Mouse (Mus musculus) liver, embryonic 15.5 days (tissue): ENCODE measurements around the gene Klk9. TPM values are rescaled to one million over a fixed set of nuclear protein-coding genes. Genes with fewer than 3 reads are reported as not detected.

Experiments
- ATAC-seq: fragments of 200-750 bp; cut with Nextera tagmentation; 2 replicates; pipeline ENCODE4 v1.8.0; 2017; ENCODE audit warnings: moderate number of reproducible peaks, mild to moderate bottlenecking, moderate library complexity; ENCODE audit not compliant: insufficient read depth
- H3K27ac ChIP-seq: fragments of 300-500 bp; sonication (generic); replicated peaks from 2 replicates; pipeline ENCODE4 v1.5.1; 2015; ENCODE audit warnings: mild to moderate bottlenecking, inconsistent platforms
- H3K27me3 ChIP-seq: fragments of 300-500 bp; sonication (generic); 2 replicates; pipeline ENCODE4 v1.6.1; 2015; ENCODE audit warnings: mild to moderate bottlenecking, inconsistent platforms
- H3K36me3 ChIP-seq: fragments of 300-500 bp; sonication (generic); replicated peaks from 2 replicates; pipeline ENCODE4 v1.6.1; 2015; ENCODE audit warnings: moderate library complexity, mild to moderate bottlenecking, inconsistent platforms
- H3K4me1 ChIP-seq: fragments of 300-500 bp; sonication (generic); replicated peaks from 2 replicates; pipeline ENCODE4 v1.6.1; 2015; ENCODE audit warnings: inconsistent platforms
- H3K4me2 ChIP-seq: fragments of 300-500 bp; sonication (generic); 2 replicates; pipeline ENCODE4 v1.6.1; 2015; ENCODE audit warnings: moderate library complexity, mild to moderate bottlenecking, inconsistent platforms
- H3K4me3 ChIP-seq: fragments of 300-500 bp; sonication (generic); replicated peaks from 2 replicates; pipeline ENCODE4 v1.5.1; 2015; ENCODE audit warnings: mild to moderate bottlenecking, inconsistent platforms
- H3K9ac ChIP-seq: fragments of 300-500 bp; sonication (generic); 2 replicates; pipeline ENCODE4 v1.6.1; 2015; ENCODE audit warnings: moderate library complexity, mild to moderate bottlenecking, inconsistent platforms
- H3K9me3 ChIP-seq: fragments of 300-500 bp; sonication (generic); replicated peaks from 2 replicates; pipeline ENCODE4 v1.6.1; 2016; ENCODE audit warnings: inconsistent platforms
- WGBS: fragments of 180-500 bp; shearing (Covaris S2); methylation state at CpG from one replicate; pipeline ENCODE4 v1.1.7; 2015; ENCODE audit warnings: mixed read lengths; ENCODE audit not compliant: insufficient replicate concordance; 5-methylcytosine and 5-hydroxymethylcytosine counted together
- polyA plus RNA-seq: library from polyadenylated mRNA; unstranded; fragments of >200 nt; fragmentation: Nextera tagmentation; extraction: Ambion mirVana; gene quantifications from 2 replicates; pipeline ENCODE4 v1.2.1, GENCODE M21; 2015

Klk9 gene
- polyA plus RNA-seq, 1 experiment from 2014 or later: not detected

- Histone ChIP-seq H3K27ac (no peak overlapping the region), H3K4me3 (no peak overlapping the region), H3K4me2 (no peak overlapping the region), H3K27me3 (no peaks in the 10 kb centered on the region), H3K36me3 (no peaks in the 10 kb centered on the region), H3K4me1 (no peaks in the 10 kb centered on the region), H3K9me3 (no peaks in the 10 kb centered on the region), H3K9ac (no peak overlapping the region)
- no peak for ATAC-seq
- 55% methylated on average over 7 of the region's 7 CpGs for WGBS
Measured at GRCm38 (mm10) chr7:43775311-43776057, 16.2 kb upstream of the Klk9 start.

GRCm38 (mm10) chr7:43776506-43776905 is 15.2 kb upstream of the Klk9 start:
- Histone ChIP-seq H3K4me2 (no peak overlapping the region), H3K27me3 (no peaks in the 10 kb centered on the region), H3K9ac (no peak overlapping the region), H3K9me3 (no peaks in the 10 kb centered on the region), H3K36me3 (no peaks in the 10 kb centered on the region), H3K4me3 (no peak overlapping the region), H3K4me1 (no peaks in the 10 kb centered on the region), H3K27ac (no peak overlapping the region)
- no peak for ATAC-seq
- whole genome bisulfite sequencing: 67% methylated on average over 5 of the region's 5 CpGs

- H3K27me3 ChIP-seq: peaks cover 2% of the 10 kb centered on the region; the same call in 1 of the 2 replicates
- H3K9ac ChIP-seq: no peak overlapping the region
- H3K36me3 ChIP-seq: no peaks in the 10 kb centered on the region
- ATAC-seq: no peak
- no peak overlapping the region for H3K27ac ChIP-seq
- H3K4me1 ChIP-seq: no peaks in the 10 kb centered on the region
- H3K9me3 ChIP-seq: no peaks in the 10 kb centered on the region
- 62% methylated on average over 12 of the region's 12 CpGs for WGBS
- H3K4me2 ChIP-seq: no peak overlapping the region
- no peak overlapping the region for H3K4me3 ChIP-seq
Measured at GRCm38 (mm10) chr7:43777423-43777822, 14.3 kb upstream of the Klk9 start.

GRCm38 (mm10) chr7:43778176-43778970 is 13.3 kb upstream of the Klk9 start:
- H3K9me3 ChIP-seq: no peaks in the 10 kb centered on the region
- H3K4me2 ChIP-seq: no peak overlapping the region
- WGBS: 67% methylated on average over 10 of the region's 10 CpGs
- no peaks in the 10 kb centered on the region for H3K36me3 ChIP-seq
- no peak for ATAC-seq
- no peak overlapping the region for H3K9ac ChIP-seq
- H3K4me1 ChIP-seq: 0 out of 2 replicates have a peak, but pooled peaks cover 2% of the 10 kb centered on the region
- H3K27ac ChIP-seq: no peak overlapping the region
- H3K27me3 ChIP-seq: peaks cover 11% of the 10 kb centered on the region
- H3K4me3 ChIP-seq: no peak overlapping the region

- H3K4me3 ChIP-seq: no peak overlapping the region
- 52% methylated on average over 6 of the region's 6 CpGs for WGBS
- 0 out of 2 replicates have a peak, but pooled peaks cover 2% of the 10 kb centered on the region for H3K4me1 ChIP-seq
- peaks cover 15% of the 10 kb centered on the region for H3K27me3 ChIP-seq
- no peak overlapping the region for H3K4me2 ChIP-seq
- no peak overlapping the region for H3K9ac ChIP-seq
- ATAC-seq: no peak
- no peaks in the 10 kb centered on the region for H3K9me3 ChIP-seq
- no peaks in the 10 kb centered on the region for H3K36me3 ChIP-seq
- H3K27ac ChIP-seq: no peak overlapping the region
Measured at GRCm38 (mm10) chr7:43780241-43780640, 11.4 kb upstream of the Klk9 start.

- ATAC-seq: no peak
- H3K9ac ChIP-seq: no peak within 1 kb of the TSS
- 0 out of 2 replicates have a peak, but pooled peaks cover 2% of the 10 kb centered on the region for H3K4me1 ChIP-seq
- WGBS: 32% methylated on average over 5 of the region's 5 CpGs
- no peaks in the 10 kb centered on the region for H3K9me3 ChIP-seq
- peaks cover 15% of the 10 kb centered on the region for H3K27me3 ChIP-seq
- H3K4me2 ChIP-seq: no peak within 1 kb of the TSS
- no peak within 1 kb of the TSS for H3K27ac ChIP-seq
- no peak within 1 kb of the TSS for H3K4me3 ChIP-seq
- no peaks in the 10 kb centered on the region for H3K36me3 ChIP-seq
Measured at GRCm38 (mm10) chr7:43780746-43781145, 10.9 kb upstream of the Klk9 start, which contains the start of gene Klk10. Gene Klk10 (plus strand): TSS chr7:43781035.

GRCm38 (mm10) chr7:43781541-43781940 is 10.2 kb upstream of the Klk9 start:
- no peak for ATAC-seq
- Histone ChIP-seq H3K4me1 (0 out of 2 replicates have a peak, but pooled peaks cover 2% of the 10 kb centered on the region), H3K27me3 (peaks cover 15% of the 10 kb centered on the region), H3K36me3 (no peaks in the 10 kb centered on the region), H3K27ac (no peak overlapping the region), H3K9ac (no peak overlapping the region), H3K4me3 (no peak overlapping the region), H3K9me3 (no peaks in the 10 kb centered on the region), H3K4me2 (no peak overlapping the region)
- 72% methylated on average over 11 of the region's 11 CpGs for WGBS

GRCm38 (mm10) chr7:43782275-43783265 is 9.1 kb upstream of the Klk9 start:
- 8% methylated on average over 36 of the region's 36 CpGs for WGBS
- ATAC-seq: no peak

GRCm38 (mm10) chr7:43785286-43785685 is 6.4 kb upstream of the Klk9 start:
- no peaks in the 10 kb centered on the region for H3K36me3 ChIP-seq
- H3K9me3 ChIP-seq: no peaks in the 10 kb centered on the region
- peaks cover 15% of the 10 kb centered on the region for H3K27me3 ChIP-seq
- no peak for ATAC-seq
- no peak overlapping the region for H3K27ac ChIP-seq
- 68% methylated on average over 1 of the region's 1 CpGs for WGBS
- H3K4me3 ChIP-seq: no peak overlapping the region
- H3K4me1 ChIP-seq: 0 out of 2 replicates have a peak, but pooled peaks cover 2% of the 10 kb centered on the region
- no peak overlapping the region for H3K9ac ChIP-seq
- H3K4me2 ChIP-seq: no peak overlapping the region

More at GRCm38 (mm10) chr7:43782275-43783265, 9.1 kb upstream of the Klk9 start:
- H3K27ac ChIP-seq: no peak overlapping the region
- H3K9me3 ChIP-seq: no peaks in the 10 kb centered on the region
- H3K27me3 ChIP-seq: peaks cover 15% of the 10 kb centered on the region
- H3K4me2 ChIP-seq: peak overlapping the region; percentile 48
- no peak overlapping the region for H3K4me3 ChIP-seq
- H3K36me3 ChIP-seq: no peaks in the 10 kb centered on the region
- no peak overlapping the region for H3K9ac ChIP-seq
- 0 out of 2 replicates have a peak, but pooled peaks cover 2% of the 10 kb centered on the region for H3K4me1 ChIP-seq

GRCm38 (mm10) chr7:43788096-43788495 is 3.6 kb upstream of the Klk9 start:
- WGBS: 49% methylated on average over 3 of the region's 3 CpGs
- ATAC-seq: no peak
- no peaks in the 10 kb centered on the region for H3K36me3 ChIP-seq

More at GRCm38 (mm10) chr7:43788096-43788495, 3.6 kb upstream of the Klk9 start:
- H3K27me3 ChIP-seq: peaks cover 6% of the 10 kb centered on the region
- no peak overlapping the region for H3K4me3 ChIP-seq
- no peaks in the 10 kb centered on the region for H3K4me1 ChIP-seq
- no peaks in the 10 kb centered on the region for H3K9me3 ChIP-seq
- no peak overlapping the region for H3K4me2 ChIP-seq
- no peak overlapping the region for H3K9ac ChIP-seq
- no peak overlapping the region for H3K27ac ChIP-seq
